Mouse (Mus musculus) bone marrow macrophage, adult 2 months (primary cell): ENCODE measurements at regions not wholly inside any gene's neighbourhood (a gene's known extent, or its start where the extent isn't known, plus 50 kb on each side); places are given as distances from the start of the nearest gene placed in this dataset.

Experiments used
- H3K27ac ChIP-seq: 2 replicates; pipeline ENCODE4 v1.5.1; 2012; ENCODE audit warnings: low read depth, low read length; ENCODE audit not compliant: insufficient read depth
- H3K4me1 ChIP-seq: 2 replicates; pipeline ENCODE4 v1.6.1; 2012; ENCODE audit warnings: low read length; ENCODE audit not compliant: control insufficient read depth, insufficient read depth
- H3K4me3 ChIP-seq: 2 replicates; pipeline ENCODE4 v1.5.1; 2012; ENCODE audit warnings: mild to moderate bottlenecking, low read length, moderate library complexity; ENCODE audit not compliant: insufficient read depth
- CTCF ChIP-seq: IDR thresholded peaks from 2 replicates; pipeline ENCODE4 v1.5.1; 2012; ENCODE audit warnings: low read depth, mild to moderate bottlenecking, low read length, moderate library complexity
- POLR2A ChIP-seq: IDR thresholded peaks from 2 replicates; pipeline ENCODE4 v1.6.1; 2012; ENCODE audit warnings: mild to moderate bottlenecking, low read depth, low read length, borderline replicate concordance

- Histone ChIP-seq H3K27ac (peak overlapping the region; percentile 77), H3K4me3 (peak overlapping the region; percentile 62), H3K4me1 (peaks cover 53% of the 10 kb centered on the region)
- TF ChIP-seq POLR2A, result no peak
- no peak for TF ChIP-seq CTCF
These were observed 61.2 kb downstream of the Pkdcc start for GRCm38 (mm10) chr17:83276000-83276891.

DNA sequence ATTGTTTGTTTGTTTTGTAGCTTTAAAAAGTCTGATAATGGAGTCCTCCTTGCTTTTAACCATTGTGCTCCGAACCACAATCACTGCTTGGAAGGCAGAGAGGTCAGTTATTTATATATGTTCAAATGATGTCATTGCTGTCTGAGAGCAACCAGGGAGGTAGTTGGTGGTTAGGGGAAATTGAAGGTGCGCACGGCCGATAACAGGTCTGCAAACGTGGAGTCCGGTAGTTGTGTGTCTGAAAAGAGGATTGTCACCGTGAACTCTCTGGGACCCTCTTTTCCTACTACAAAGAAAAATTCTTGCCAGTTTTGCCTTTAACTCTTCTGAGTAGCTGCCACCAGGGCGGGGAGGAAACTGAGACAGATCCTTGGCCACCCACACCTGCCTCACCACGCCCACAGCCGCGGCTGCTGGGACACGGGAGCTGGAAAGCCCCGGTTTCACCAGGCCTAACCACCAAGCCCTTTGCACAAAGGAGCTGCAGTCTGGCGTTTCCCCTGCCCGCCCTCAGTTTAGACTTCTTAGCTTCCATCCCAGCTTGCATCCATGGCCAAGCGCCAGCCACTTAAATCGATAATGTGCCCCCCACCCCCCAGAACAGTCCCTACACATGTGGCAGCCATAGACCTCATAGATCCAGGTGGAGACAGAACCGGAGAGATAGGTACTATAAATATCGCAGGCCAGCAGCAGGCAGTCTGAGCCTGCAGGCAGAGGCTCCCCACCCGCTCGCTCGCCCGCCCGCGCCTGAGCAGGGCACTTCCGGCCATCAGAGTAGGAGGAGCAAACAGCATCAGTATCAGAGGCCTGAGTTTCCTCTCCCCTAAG, 62.2 kb downstream of the Pkdcc start:
- TF ChIP-seq CTCF, result no peak
- no peak for TF ChIP-seq POLR2A
- H3K4me3 ChIP-seq, result peak overlapping the region; percentile 62
- H3K4me1 ChIP-seq, result peaks cover 53% of the 10 kb centered on the region
- peak overlapping the region; percentile 77 for H3K27ac ChIP-seq

- H3K4me3 ChIP-seq, result no peak overlapping the region
- H3K27ac ChIP-seq, result no peak overlapping the region
- peaks cover 47% of the 10 kb centered on the region for H3K4me1 ChIP-seq
- TF ChIP-seq POLR2A (no peak), CTCF (no peak)
These were observed 63.1 kb downstream of the Pkdcc start for GRCm38 (mm10) chr17:83277948-83278924.

- H3K4me1 ChIP-seq, result peaks cover 7% of the 10 kb centered on the region
- H3K27ac ChIP-seq, result no peak overlapping the region
- no peak for TF ChIP-seq CTCF
- no peak for TF ChIP-seq POLR2A
- no peak overlapping the region for H3K4me3 ChIP-seq
These were observed 67.4 kb upstream of the Eml4 start for GRCm38 (mm10) chr17:83283328-83283727.

GRCm38 (mm10) chr17:83287381-83288142, 63.2 kb upstream of the Eml4 start:
- H3K4me1 ChIP-seq, result no peaks in the 10 kb centered on the region
- H3K4me3 ChIP-seq, result no peak overlapping the region
- no peak overlapping the region for H3K27ac ChIP-seq
- TF ChIP-seq POLR2A, result no peak
- TF ChIP-seq CTCF, result no peak

GRCm38 (mm10) chr17:83288143-83288492, 62.6 kb upstream of the Eml4 start:
- Histone ChIP-seq H3K4me1 (no peaks in the 10 kb centered on the region), H3K27ac (no peak overlapping the region), H3K4me3 (no peak overlapping the region)
- no peak for TF ChIP-seq CTCF
- no peak for TF ChIP-seq POLR2A

GRCm38 (mm10) chr17:83295526-83296238, 55.0 kb upstream of the Eml4 start:
- peaks cover 2% of the 10 kb centered on the region; the same call in 1 of the 2 replicates for H3K4me1 ChIP-seq
- no peak overlapping the region for H3K4me3 ChIP-seq
- TF ChIP-seq POLR2A, result no peak
- TF ChIP-seq CTCF, result no peak
- no peak overlapping the region for H3K27ac ChIP-seq

DNA sequence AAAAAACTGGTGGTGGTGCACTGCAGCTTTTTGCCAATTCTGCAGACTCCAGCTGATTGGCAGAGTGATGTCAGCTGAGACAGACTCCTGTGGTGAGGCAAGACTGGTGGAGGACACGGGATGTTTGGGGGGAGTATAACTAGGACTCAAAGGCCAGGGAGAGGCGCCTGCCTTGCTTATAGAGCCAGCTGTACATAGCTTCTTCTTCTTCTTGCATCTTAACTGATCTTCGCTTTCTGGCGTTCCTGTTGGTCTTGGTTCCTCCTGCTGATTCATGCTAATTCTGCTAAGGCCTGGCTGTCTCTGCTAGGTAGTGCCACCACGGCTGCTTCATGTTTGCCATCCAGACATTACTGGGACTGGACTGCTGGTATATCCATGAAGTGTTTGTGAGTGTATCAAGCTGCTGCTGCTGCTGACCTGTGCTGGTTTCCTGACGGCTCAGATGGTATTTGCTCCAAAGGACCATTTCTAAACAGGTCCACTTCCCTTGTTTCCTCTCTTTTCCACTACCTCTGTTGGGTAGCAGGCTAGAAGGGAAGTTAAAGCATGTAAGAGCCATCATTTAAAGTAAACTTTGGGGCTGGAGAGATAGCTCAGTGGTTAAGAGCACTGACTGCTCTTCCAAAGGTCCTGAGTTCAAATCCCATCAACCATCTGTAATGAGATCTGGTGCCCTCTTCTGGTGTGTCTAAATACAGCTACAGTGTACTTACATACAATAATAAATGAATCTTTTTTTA, 53.2 kb upstream of the Eml4 start:
- no peak overlapping the region for H3K4me3 ChIP-seq
- peaks cover 2% of the 10 kb centered on the region; the same call in 1 of the 2 replicates for H3K4me1 ChIP-seq
- TF ChIP-seq POLR2A (no peak), CTCF (no peak)
- H3K27ac ChIP-seq, result no peak overlapping the region
